Mouse (Mus musculus) G1E (cell line): ENCODE measurements around the gene Ggt5.

Experiments used
- CTCF ChIP-seq: IDR thresholded peaks from 2 replicates; pipeline ENCODE4 v1.5.1; 2012; ENCODE audit warnings: low read depth, low read length, inconsistent platforms, mixed read lengths
- GATA1 ChIP-seq: IDR thresholded peaks from 2 replicates; pipeline ENCODE4 v1.6.1; 2012; ENCODE audit warnings: borderline replicate concordance, low read length, inconsistent platforms, mixed read lengths
- GATA2 ChIP-seq: IDR thresholded peaks from 2 replicates; pipeline ENCODE4 v1.6.1; 2012; ENCODE audit warnings: low read depth, low read length, inconsistent platforms, borderline replicate concordance
- POLR2AphosphoS5 ChIP-seq: IDR thresholded peaks from 2 replicates; pipeline ENCODE4 v1.6.1; 2012; ENCODE audit warnings: low read depth, low read length, inconsistent platforms; ENCODE audit not compliant: insufficient replicate concordance
- TAL1 ChIP-seq: conservative IDR thresholded peaks from 2 replicates; pipeline ENCODE4 v1.6.1; 2012; ENCODE audit warnings: low read depth, low read length, inconsistent platforms, mixed read lengths

DNA sequence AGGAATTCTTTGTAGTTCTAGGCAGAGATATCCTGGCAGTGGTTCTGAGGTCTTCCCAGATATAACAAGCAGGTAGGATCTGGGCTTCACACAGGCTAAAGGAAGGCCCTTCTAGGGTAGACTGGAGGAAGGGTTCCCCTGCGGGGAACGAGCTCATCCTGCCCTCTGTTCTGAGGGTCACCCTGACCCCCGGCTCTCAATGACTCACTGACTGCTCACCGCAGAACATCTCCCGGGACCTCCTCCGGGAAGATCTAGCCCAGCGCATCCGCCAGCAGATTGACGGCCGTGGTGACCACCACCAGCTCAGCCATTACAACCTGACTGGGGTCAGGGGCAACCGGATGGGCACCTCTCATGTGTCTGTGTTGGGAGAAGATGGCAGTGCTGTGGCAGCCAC lies 19.8 kb downstream of the Ggt5 start:
- TF ChIP-seq CTCF (no peak), POLR2AphosphoS5 (no peak), TAL1 (no peak), GATA1 (no peak), GATA2 (no peak)
